Mouse (Mus musculus) WW6 (cell line): ENCODE data around the gene Abat.
"Not testable (repeated sequence)": the region's sequence is repeated elsewhere in the genome, so short reads cannot be mapped to it uniquely, and the experiment has no call there.

ENCODE experiments used
- DNase-seq: peaks from one replicate; pipeline ENCODE4 v3.0.0-alpha.2; 2013; ENCODE audit warnings: low read depth, low spot score

The Abat gene

GRCm38 (mm10) chr16:8532894-8533293 lies 19.7 kb downstream of the Abat start:
- peak; percentile 39 for DNase-seq

DNA sequence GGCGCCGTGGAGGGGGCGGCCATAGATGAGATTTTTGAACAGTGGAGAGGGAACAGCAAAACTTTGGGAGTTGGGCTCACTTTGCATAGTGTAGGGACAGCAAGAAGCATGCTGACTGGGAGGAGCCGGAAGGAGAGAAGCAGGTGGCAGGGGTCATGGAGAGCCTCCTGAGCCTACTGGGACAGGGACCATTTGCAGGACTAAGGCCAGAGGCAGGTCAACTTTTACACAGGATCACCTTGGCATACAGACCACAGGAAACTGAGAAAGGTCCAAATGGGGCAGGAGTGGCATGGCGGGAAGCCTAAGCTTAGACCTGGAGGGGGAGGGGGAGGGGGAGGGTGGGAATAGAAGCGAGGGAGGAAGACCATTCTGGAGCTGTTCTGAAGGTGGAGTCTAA lies 20.2 kb downstream of the Abat start:
- DNase-seq = no peak

GRCm38 (mm10) chr16:8534466-8535200 lies 21.4 kb downstream of the Abat start:
- DNase-seq = no peak

- no peak for DNase-seq
These were observed 22.2 kb downstream of the Abat start for GRCm38 (mm10) chr16:8535411-8535810.

GRCm38 (mm10) chr16:8539150-8539865 lies 26.1 kb downstream of the Abat start:
- DNase-seq = no peak

GRCm38 (mm10) chr16:8540859-8541314 lies 27.7 kb downstream of the Abat start:
- no peak for DNase-seq

DNA sequence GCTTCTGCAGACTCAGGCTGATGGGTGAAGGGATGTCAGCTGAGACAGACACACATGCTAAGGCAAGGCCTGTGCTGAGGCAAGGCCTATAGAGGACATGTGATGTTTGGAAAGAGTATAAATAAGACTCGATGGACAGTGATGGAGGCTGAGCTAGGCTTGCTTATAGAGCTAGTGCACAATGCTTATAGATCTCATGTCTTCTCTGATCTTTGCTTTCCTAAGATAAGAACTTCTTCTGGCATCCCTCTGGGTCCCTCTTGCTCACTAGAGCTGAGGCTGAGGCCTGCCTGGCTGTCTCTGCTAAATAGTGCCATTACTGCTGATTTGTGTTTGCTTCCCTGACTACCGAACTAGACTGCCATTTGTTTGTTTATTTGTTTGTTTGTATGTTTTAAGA lies 34.6 kb downstream of the Abat start:
- DNase-seq = no peak

DNA sequence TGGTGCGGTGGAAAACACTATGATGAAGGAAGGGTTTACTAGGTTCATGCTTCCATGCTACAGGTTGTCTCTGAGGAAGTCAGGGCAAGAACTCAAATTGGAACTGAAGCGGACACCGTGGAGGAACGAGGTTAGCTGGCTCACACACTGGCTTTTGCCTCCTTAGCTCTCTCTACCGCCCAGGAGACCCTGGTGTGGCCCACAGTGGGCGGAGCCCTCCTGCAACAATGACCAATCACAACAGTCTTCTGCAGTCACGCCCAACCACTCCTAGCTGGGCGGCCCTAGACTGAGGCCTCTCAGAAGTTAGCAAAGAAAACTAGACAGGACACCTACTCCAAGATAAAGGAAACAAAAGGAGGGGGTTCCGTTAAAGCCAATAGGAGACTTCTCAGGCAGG lies 36.3 kb downstream of the Abat start:
- DNase-seq = no peak

DNA sequence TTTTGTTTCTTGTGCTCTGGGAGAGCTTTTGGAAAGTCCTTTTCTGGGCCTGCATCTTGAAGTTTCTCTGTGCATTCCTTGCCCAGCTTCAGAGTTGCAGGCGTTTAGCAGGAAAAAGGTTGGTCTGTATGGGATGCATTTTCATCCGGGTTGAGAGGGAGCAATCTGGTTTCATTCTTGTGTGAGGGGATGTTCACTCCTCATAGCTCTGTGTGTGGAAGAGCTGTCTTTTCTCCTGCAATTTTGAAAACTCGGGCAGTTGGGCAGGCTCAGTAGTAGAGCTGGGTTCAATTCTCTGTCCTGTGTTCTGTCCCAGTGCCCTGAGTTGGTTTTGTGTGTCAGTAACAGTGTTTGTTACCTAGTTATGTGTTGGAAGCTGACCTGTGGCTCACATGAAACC lies 41.1 kb downstream of the Abat start:
- DNase-seq = no peak

GRCm38 (mm10) chr16:8554751-8555150 lies 41.5 kb downstream of the Abat start:
- not testable (repeated sequence) for DNase-seq

- not testable (repeated sequence) for DNase-seq
These were observed 42.1 kb downstream of the Abat start for GRCm38 (mm10) chr16:8555371-8555770.

- DNase-seq = no peak
These were observed 46.9 kb downstream of the Abat start for GRCm38 (mm10) chr16:8560079-8560478.

GRCm38 (mm10) chr16:8561101-8561500 lies 47.9 kb downstream of the Abat start:
- not testable (repeated sequence) for DNase-seq

- not testable (repeated sequence) for DNase-seq
These were observed 48.6 kb downstream of the Abat start for GRCm38 (mm10) chr16:8561856-8562255.

- not testable (repeated sequence) for DNase-seq
These were observed 49.6 kb downstream of the Abat start for GRCm38 (mm10) chr16:8562827-8563226.

- DNase-seq = no peak
These were observed 51.6 kb downstream of the Abat start for GRCm38 (mm10) chr16:8564836-8565235.

DNA sequence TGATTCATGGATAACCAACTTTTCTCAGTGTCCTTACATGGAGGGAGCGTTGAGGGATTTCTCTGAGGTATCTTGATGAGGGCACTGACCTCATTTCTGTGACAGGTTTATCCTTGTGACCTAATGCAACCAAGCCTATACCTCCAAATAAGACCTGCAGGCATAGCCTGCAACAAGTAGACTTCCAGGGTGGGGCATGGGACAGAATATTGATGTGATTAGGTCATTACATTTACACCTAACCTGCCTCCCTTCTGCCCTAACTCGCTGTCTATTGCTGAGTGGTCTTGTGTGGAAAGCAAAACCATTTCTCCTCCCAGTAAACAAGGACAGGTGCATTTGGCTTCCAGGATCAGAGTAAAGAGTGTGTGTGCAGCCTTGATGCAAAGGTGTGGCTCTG lies 52.3 kb downstream of the Abat start:
- no peak for DNase-seq

DNA sequence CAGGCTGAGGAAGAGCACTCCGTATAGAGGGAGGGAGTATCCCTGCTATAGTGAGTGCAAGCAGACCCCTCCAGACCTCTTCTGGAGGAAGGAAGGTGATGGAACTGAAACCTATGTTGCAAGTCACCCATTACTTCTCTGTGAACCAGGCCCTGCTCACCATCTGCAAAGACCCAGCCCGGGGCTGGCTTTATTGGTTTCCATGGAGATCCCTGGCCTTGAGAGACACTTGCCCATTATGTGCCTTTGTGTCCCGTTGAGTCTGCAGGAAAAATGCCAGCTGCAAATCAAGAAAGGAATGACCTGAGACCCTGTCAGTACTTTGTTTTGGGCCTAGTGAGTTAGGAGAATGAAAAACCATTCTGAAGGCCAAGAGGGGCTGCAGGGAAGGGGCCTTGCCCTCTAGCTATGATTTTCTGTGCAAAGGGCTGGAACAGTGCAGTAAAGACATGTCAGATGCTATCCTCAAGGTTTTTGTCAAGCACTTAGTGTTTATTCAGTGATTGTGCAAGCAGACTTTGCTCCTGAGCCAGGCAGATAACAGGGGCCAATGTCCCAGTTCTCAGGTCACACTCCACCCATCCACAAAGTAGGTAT lies 53.0 kb downstream of the Abat start:
- DNase-seq = no peak

DNA sequence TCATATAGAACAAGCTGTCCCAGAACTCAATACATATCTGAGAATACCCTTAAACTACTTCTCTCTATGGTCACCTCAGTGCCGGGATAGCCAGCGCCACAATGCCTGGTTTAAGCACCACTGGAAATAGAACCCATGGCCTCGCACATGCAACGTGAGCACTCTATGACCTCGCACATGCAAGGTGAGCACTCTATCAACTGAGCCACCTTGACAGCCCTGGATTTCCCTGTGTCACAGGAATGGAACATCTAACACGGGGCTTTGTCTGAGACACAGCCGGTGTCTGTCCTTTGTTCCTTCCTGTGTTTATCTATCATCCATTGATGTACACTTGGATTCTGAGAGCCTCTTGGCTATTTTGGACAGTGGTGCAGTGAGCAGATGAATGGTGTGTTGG lies 55.7 kb downstream of the Abat start:
- DNase-seq = no peak

- DNase-seq = no peak
These were observed 57.1 kb downstream of the Abat start for GRCm38 (mm10) chr16:8570336-8570735.

- no peak for DNase-seq
These were observed 57.8 kb downstream of the Abat start for GRCm38 (mm10) chr16:8570901-8571615.

DNA sequence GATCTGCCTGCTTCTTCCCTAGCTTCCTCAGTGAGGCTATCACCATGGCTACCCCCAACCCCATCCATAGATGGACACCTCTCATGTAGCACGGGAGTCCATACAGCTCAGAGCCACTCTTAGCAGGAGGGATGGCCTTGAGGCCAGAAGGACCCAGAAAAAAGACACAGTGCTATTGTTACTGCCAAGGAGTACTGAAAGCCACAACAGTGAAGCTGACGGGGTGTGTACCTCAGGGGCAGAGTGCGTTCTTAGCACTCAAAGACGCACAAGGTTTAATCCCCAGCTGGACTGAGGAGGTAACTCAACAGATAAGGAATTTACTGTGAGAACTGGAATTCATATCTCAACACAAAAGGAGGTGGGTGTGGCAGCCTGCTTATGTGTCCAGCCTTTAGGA lies 59.8 kb downstream of the Abat start:
- DNase-seq = no peak
